Mouse (Mus musculus): ENCODE measurements around the gene Mitf.

DNA sequence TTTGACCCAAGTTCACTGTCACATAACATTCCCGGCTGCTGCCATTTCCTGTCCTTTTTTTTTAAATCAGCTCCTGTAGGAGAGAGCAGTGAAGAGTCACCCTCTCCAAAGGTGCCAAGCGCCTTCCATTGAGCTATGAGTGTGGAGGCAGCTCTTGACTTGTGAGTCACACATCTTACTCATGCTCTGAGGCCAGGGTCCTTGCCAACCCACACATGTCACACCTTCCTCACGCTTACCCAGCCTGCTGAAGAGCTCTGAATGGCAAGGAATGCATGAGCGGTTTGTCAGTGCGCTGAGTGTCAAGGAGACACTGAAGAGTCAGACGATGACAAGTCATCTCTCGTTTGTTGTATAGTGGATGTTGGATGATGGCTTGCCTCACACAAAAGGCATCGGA lies 146.0 kb downstream of the Mitf start:
- TF ChIP-seq POLR2A (IDR thresholded peaks at IDR 0.05; ENCODE audit: borderline replicate concordance, insufficient read depth, low read length) (no peak), CTCF (IDR thresholded peaks at IDR 0.05; ENCODE audit: borderline replicate concordance, insufficient read depth, low read depth, low read length) (no peak)

Data from cerebellum, adult 2 months (tissue).